Mouse (Mus musculus): Measurements from ENCODE around the gene Atxn7l1. TPM values are rescaled to one million over a fixed set of nuclear protein-coding genes. Genes with fewer than 3 reads are reported as not detected.

Gene Atxn7l1
- polyA plus RNA-seq, 1 experiment, result 176 TPM

- H3K36me3 ChIP-seq (ENCODE audit: control insufficient read depth, insufficient read depth, low read length), result no peaks in the 10 kb centered on the region
- peaks cover 2% of the 10 kb centered on the region; the same call in 1 of the 2 replicates for H3K4me1 ChIP-seq (ENCODE audit: control insufficient read depth, insufficient read depth, low read length)
- no peak overlapping the region for H3K4me3 ChIP-seq (ENCODE audit: control insufficient read depth, low read depth, low read length)
- TF ChIP-seq POLR2A (IDR thresholded peaks at IDR 0.05; ENCODE audit: control insufficient read depth, low read depth, low read length) (no peak), CTCF (IDR thresholded peaks at IDR 0.05; ENCODE audit: control insufficient read depth, insufficient read depth, insufficient replicate concordance, low read depth, low read length) (no peak)
- no peaks in the 10 kb centered on the region for H3K27me3 ChIP-seq (ENCODE audit: control insufficient read depth, insufficient read depth, low read length)
- H3K27ac ChIP-seq (ENCODE audit: control insufficient read depth, insufficient read depth, low read depth, low read length), result peak overlapping the region; percentile 56
Observed at GRCm38 (mm10) chr12:33110894-33111471, 36.5 kb upstream of the Atxn7l1 start.

GRCm38 (mm10) chr12:33118624-33119301, 28.7 kb upstream of the Atxn7l1 start:
- H3K4me3 ChIP-seq (ENCODE audit: control insufficient read depth, low read depth, low read length), result no peak overlapping the region

GRCm38 (mm10) chr12:33125594-33126227, 21.8 kb upstream of the Atxn7l1 start:
- TF ChIP-seq CTCF (IDR thresholded peaks at IDR 0.05; ENCODE audit: control insufficient read depth, insufficient read depth, insufficient replicate concordance, low read depth, low read length), result no peak
- no peak for TF ChIP-seq POLR2A (IDR thresholded peaks at IDR 0.05; ENCODE audit: control insufficient read depth, low read depth, low read length)
- H3K36me3 ChIP-seq (ENCODE audit: control insufficient read depth, insufficient read depth, low read length), result no peaks in the 10 kb centered on the region
- no peak overlapping the region for H3K27ac ChIP-seq (ENCODE audit: control insufficient read depth, insufficient read depth, low read depth, low read length)
- no peaks in the 10 kb centered on the region for H3K4me1 ChIP-seq (ENCODE audit: control insufficient read depth, insufficient read depth, low read length)
- H3K4me3 ChIP-seq (ENCODE audit: control insufficient read depth, low read depth, low read length), result no peak overlapping the region
- no peaks in the 10 kb centered on the region for H3K27me3 ChIP-seq (ENCODE audit: control insufficient read depth, insufficient read depth, low read length)

More at GRCm38 (mm10) chr12:33118624-33119301, 28.7 kb upstream of the Atxn7l1 start:
- TF ChIP-seq POLR2A (IDR thresholded peaks at IDR 0.05; ENCODE audit: control insufficient read depth, low read depth, low read length) (no peak), CTCF (IDR thresholded peaks at IDR 0.05; ENCODE audit: control insufficient read depth, insufficient read depth, insufficient replicate concordance, low read depth, low read length) (no peak)
- Histone ChIP-seq H3K4me1 (ENCODE audit: control insufficient read depth, insufficient read depth, low read length) (no peaks in the 10 kb centered on the region), H3K27me3 (ENCODE audit: control insufficient read depth, insufficient read depth, low read length) (no peaks in the 10 kb centered on the region), H3K36me3 (ENCODE audit: control insufficient read depth, insufficient read depth, low read length) (no peaks in the 10 kb centered on the region), H3K27ac (ENCODE audit: control insufficient read depth, insufficient read depth, low read depth, low read length) (no peak overlapping the region)

GRCm38 (mm10) chr12:33126243-33126642, 21.2 kb upstream of the Atxn7l1 start:
- no peaks in the 10 kb centered on the region for H3K27me3 ChIP-seq (ENCODE audit: control insufficient read depth, insufficient read depth, low read length)
- TF ChIP-seq CTCF (IDR thresholded peaks at IDR 0.05; ENCODE audit: control insufficient read depth, insufficient read depth, insufficient replicate concordance, low read depth, low read length), result no peak
- TF ChIP-seq POLR2A (IDR thresholded peaks at IDR 0.05; ENCODE audit: control insufficient read depth, low read depth, low read length), result no peak

GRCm38 (mm10) chr12:33128121-33128520, 19.4 kb upstream of the Atxn7l1 start:
- TF ChIP-seq CTCF (IDR thresholded peaks at IDR 0.05; ENCODE audit: control insufficient read depth, insufficient read depth, insufficient replicate concordance, low read depth, low read length) (no peak), POLR2A (IDR thresholded peaks at IDR 0.05; ENCODE audit: control insufficient read depth, low read depth, low read length) (no peak)
- Histone ChIP-seq H3K27ac (ENCODE audit: control insufficient read depth, insufficient read depth, low read depth, low read length) (no peak overlapping the region), H3K4me1 (ENCODE audit: control insufficient read depth, insufficient read depth, low read length) (no peaks in the 10 kb centered on the region), H3K27me3 (ENCODE audit: control insufficient read depth, insufficient read depth, low read length) (no peaks in the 10 kb centered on the region), H3K4me3 (ENCODE audit: control insufficient read depth, low read depth, low read length) (no peak overlapping the region), H3K36me3 (ENCODE audit: control insufficient read depth, insufficient read depth, low read length) (no peaks in the 10 kb centered on the region)

More at GRCm38 (mm10) chr12:33126243-33126642, 21.2 kb upstream of the Atxn7l1 start:
- H3K4me3 ChIP-seq (ENCODE audit: control insufficient read depth, low read depth, low read length), result no peak overlapping the region
- no peaks in the 10 kb centered on the region for H3K4me1 ChIP-seq (ENCODE audit: control insufficient read depth, insufficient read depth, low read length)
- no peaks in the 10 kb centered on the region for H3K36me3 ChIP-seq (ENCODE audit: control insufficient read depth, insufficient read depth, low read length)
- no peak overlapping the region for H3K27ac ChIP-seq (ENCODE audit: control insufficient read depth, insufficient read depth, low read depth, low read length)

- H3K27ac ChIP-seq (ENCODE audit: control insufficient read depth, insufficient read depth, low read depth, low read length), result no peak overlapping the region
- no peak overlapping the region for H3K4me3 ChIP-seq (ENCODE audit: control insufficient read depth, low read depth, low read length)
- TF ChIP-seq CTCF (IDR thresholded peaks at IDR 0.05; ENCODE audit: control insufficient read depth, insufficient read depth, insufficient replicate concordance, low read depth, low read length), result no peak
- TF ChIP-seq POLR2A (IDR thresholded peaks at IDR 0.05; ENCODE audit: control insufficient read depth, low read depth, low read length), result no peak
- H3K4me1 ChIP-seq (ENCODE audit: control insufficient read depth, insufficient read depth, low read length), result no peaks in the 10 kb centered on the region
- no peaks in the 10 kb centered on the region for H3K27me3 ChIP-seq (ENCODE audit: control insufficient read depth, insufficient read depth, low read length)
- no peaks in the 10 kb centered on the region for H3K36me3 ChIP-seq (ENCODE audit: control insufficient read depth, insufficient read depth, low read length)
Observed at GRCm38 (mm10) chr12:33128702-33129101, 18.8 kb upstream of the Atxn7l1 start.

GRCm38 (mm10) chr12:33129410-33129809, 18.1 kb upstream of the Atxn7l1 start:
- Histone ChIP-seq H3K27ac (ENCODE audit: control insufficient read depth, insufficient read depth, low read depth, low read length) (no peak overlapping the region), H3K4me1 (ENCODE audit: control insufficient read depth, insufficient read depth, low read length) (no peaks in the 10 kb centered on the region), H3K27me3 (ENCODE audit: control insufficient read depth, insufficient read depth, low read length) (no peaks in the 10 kb centered on the region), H3K36me3 (ENCODE audit: control insufficient read depth, insufficient read depth, low read length) (no peaks in the 10 kb centered on the region), H3K4me3 (ENCODE audit: control insufficient read depth, low read depth, low read length) (no peak overlapping the region)
- TF ChIP-seq CTCF (IDR thresholded peaks at IDR 0.05; ENCODE audit: control insufficient read depth, insufficient read depth, insufficient replicate concordance, low read depth, low read length) (no peak), POLR2A (IDR thresholded peaks at IDR 0.05; ENCODE audit: control insufficient read depth, low read depth, low read length) (no peak)
